Mouse (Mus musculus): ENCODE data around the gene Mrpl24.

The Mrpl24 gene

DNA sequence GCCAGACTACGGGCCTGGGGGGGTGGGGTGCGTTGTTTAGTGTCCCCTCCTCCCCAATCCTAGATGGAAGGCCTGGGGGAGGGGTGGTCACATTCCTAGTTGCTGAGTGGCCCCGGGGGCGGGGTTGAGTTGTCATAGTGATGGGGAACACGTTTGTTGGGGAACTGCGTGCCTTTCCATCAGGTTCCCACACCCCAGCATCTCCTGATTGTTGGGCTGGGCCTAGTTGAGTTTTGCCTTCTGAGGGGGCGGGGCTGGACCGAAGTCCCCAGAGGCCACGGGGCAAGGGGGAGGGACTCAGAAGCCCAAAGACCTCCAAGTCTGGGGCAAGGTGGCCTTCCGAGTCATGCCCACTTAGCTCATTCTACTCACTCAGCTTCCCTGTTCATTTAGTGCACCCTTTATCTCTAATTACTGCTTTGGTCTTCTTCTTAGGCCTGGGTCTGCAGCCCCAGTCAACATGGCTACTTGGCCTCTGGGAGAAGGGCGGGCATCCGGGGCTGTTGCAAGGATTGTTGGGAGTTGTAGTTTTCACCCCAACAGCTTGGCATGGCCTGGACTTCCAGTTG lies 8.6 kb upstream of the Mrpl24 start:
- DNase-seq (ENCODE audit: low spot score in 2 of 2): peak; percentile 49 to 57

DNA sequence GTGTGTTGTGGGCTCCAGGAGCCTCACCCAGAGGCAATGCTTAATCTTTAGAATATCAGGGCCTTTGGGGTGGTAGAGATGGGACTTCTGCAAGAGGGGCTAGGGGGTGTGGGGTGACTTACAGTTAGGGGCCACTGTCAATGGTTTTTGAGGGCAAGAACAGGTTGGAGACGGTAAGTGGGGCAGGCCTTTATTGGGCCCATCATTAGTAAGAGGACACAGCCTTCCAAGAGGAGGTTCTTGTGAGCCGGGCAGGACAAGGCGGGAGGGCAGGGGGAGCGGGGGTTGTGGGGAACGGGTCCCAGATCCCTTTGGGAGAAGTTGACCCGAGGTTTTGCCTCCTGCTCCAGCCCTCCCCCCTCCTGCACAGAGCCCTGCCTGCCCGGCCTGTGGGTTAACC lies 5.8 kb upstream of the Mrpl24 start:
- no peak for DNase-seq (ENCODE audit: low spot score in 2 of 2)

DNA sequence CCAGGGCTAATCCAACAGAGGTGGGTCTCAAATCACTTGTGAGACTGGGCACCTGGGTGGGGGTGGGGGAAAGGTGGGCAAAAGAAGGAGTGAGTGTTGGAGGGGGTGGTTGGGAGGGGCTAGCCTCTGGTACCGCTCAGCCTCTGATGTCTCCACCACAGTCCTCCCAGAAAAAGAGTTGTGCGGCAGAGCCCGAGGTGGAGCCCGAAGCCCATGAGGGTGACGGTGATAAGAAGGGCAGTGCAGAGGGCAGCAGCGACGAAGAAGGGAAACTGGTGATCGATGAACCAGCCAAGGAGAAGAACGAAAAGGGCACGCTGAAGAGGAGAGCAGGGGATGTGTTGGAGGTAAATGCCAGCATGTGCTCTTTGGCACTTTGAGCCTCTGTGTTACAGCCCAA lies 5.4 kb upstream of the Mrpl24 start:
- DNase-seq (ENCODE audit: low spot score in 2 of 2): no peak

DNA sequence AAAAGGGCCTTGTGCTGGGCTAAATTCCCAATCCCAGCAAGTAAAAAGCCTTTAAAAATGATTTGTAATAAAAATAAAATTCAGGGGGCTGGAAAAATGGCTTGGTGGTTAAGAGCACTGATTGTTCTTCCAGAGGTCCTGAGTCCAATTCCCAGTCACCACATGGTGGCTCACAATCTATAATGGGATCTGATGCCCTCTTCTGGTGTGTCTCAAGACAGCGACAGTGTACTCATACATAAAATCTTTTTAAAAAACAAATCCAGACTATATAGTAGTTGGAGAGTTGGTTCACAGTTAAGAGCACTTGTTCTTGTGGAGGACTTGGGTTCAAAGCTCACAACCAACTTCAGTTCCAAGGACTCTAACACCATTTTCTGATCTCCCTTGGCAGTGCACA lies 2.3 kb upstream of the Mrpl24 start:
- DNase-seq (ENCODE audit: low spot score in 2 of 2): no peak

DNA sequence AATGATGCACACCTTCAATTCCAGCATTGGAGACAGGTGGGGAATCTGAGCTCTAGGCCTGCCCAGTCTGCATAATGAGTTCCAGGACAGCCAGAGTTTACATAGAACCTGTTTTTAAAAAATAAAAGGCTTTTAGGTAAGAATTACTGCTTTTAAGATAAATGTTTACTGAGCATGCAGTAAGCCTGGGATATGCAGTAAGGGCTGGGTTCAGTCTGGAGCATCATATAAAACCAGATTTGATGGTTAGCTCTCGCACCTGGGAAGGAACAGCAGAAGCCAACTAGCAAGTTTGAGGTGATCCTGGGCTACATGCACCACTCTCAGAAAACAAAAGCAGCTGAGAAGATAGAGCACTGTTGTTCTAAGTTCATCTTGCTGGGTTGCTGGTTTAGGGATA lies 755 bp upstream of the Mrpl24 start:
- DNase-seq (ENCODE audit: low spot score in 2 of 2): no peak

DNA sequence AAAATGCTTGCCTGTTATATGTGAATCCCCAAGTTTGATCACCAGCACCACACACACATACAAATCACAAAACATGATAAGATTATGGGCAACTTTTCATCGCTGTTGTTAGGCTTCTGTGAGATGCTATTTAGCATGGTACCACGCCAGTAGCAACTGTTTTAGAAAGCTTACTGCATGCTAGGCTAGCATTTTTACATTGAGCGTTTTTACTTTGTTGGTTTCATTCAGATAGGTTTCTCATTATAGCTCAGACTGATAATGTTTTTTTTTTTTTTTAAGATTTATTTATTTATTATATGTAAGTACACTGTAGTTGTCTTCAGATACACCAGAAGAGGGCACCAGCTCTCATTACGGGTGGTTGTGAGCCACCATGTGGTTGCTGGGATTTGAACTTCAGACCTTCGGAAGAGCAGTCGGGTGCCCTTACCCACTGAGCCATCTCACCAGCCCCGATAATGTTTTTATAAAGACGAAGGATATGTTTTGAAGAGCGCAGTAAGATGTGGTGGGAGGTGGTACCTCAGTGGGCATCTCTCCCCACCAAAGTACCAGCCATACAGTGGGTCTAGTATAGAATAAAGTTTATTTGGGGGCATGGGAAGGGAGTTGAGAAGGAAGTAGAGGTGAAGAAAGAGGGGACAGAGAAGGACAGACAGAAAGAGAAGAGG lies 1.1 kb downstream of the Mrpl24 start:
- no peak for DNase-seq (ENCODE audit: low spot score in 2 of 2)

DNA sequence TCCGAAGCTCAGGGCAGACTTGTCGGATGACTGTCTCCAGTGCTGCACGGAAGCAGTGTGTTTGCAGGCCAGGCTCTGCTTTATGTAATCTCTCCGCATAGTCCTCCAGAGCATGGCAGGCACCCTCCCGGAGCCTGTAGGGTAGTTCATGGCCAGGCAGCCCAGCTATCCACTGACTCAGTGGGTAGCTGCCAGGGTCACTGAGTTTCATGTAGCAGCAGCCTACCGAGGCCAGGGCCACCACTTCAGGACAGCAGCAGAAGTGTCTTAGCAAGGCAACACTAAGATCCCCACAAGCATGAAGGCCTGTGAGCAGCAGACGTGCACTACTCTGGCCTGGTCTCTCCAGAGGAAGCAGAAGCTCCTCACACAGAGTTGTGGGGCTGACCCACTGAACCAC lies 5.7 kb downstream of the Mrpl24 start:
- DNase-seq (ENCODE audit: low spot score in 2 of 2): no peak

DNA sequence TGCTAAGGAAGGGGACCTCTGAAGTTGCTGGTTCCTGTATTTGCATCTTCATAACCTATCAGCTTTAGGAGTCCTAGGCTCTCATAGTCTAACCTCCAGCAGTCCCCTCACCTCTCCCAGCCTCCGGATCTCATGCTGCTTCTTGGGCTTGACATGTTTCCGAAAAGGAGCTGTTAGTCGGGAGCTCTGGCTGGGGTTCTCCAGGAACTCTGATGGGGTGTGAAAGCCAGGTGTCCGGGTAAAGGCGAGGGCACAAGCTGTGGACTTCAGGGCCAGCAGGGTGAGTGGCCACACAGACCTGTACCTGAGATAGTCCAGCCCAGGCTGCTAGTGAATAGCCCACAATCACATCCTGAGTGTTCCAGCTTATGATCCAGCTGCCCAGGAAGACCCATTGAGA lies 8.1 kb downstream of the Mrpl24 start:
- DNase-seq (ENCODE audit: low spot score in 2 of 2): no peak

DNA sequence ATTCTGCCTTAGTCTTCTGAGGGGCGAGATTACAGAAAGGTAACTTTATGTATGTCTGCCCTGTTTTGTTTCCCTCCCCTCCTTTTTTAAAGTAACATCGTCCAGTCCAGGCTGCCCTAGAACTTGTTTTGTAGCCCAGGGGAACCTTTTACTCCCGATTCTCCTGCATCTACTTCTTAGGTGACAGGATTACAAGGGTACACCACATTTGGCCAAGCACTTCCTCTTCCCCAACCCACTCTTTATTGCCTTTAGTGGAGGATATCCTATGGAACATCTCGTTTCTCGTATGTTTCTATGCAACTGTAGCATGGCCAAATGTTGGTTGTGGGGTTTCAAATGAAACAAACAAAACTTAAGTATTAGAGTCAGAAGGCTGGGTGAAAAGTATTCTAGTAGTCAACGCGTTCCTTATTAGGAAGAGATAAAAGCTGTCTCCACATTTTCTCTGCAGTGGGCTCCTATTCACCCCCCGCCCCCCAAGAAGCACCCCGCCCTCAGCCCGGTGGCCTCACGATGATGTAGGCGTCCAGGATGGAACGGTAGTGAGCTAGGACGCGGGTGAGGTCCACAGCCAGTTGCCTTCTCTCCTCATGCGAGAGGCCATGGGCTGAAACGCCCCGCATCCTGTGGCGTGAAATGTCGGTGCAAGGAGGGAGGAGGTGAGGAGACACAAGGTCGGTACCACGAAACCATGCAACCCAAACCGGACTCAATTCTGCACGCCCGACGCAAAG lies 10.2 kb downstream of the Mrpl24 start:
- no peak for DNase-seq (ENCODE audit: low spot score in 2 of 2)

DNA sequence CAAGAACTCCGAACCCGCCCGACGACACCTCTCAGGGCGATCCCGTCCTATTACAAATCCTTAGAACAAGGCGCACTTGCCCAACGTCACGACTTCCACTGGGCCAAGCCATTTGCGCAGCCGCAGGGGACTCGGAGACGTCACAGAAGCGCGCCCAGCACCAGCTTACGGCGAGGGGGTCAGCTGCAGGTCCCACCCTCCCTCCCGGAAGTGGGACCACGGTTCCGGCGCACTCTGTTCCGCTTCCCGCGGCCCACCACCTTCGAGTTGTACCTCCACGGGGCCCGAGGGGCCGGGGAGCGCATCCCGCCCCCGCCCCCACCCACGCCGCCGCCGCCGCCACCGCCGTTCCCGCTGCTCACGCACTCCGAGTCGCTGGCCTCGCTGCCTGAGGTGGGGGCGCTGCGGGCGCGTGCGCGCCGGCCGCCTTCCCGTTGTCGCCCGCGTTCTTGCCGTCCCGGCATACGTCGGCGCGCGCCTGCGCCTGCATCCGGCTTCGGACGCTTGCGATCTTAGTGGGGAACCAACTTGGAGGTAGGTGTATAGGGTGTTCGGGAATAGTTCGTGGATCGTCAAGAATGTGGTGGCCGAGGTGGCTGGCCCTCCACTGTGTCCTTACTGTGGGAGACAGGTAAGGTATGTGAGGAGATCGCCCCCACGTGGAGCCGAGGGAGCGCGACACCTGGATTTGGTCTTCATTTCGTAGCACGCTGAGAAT lies 10.9 kb downstream of the Mrpl24 start, which contains the start of the genes Isg20l2 and Rrnad1:
Isg20l2 (plus strand) TSS at position 237 of the 718 bp plus-strand sequence.
Rrnad1 (minus strand) TSS at position 640 of the 718 bp plus-strand sequence.
- DNase-seq (ENCODE audit: low spot score in 2 of 2): peak; percentile 95 to 96

DNA sequence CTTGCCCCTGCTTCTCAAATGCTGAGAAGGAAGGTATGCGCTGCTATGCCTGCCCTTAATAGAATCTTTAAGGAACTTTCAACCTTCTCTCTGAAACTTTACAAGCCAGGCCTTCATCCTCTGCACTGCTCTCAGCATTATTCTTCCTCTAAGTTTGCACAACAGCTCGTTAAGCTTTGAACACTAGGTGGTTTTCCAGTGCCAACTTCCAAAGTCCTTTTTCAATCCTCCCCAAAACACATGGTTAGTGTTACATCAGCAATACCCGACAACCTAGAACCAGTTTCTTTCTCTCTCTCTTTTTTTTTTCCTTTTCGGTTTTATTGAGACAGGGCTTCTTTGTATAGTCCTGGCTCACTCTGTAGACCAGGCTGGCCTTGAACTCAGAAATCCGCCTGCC lies 14.7 kb downstream of the Mrpl24 start:
- no peak for DNase-seq (ENCODE audit: low spot score in 2 of 2)

DNA sequence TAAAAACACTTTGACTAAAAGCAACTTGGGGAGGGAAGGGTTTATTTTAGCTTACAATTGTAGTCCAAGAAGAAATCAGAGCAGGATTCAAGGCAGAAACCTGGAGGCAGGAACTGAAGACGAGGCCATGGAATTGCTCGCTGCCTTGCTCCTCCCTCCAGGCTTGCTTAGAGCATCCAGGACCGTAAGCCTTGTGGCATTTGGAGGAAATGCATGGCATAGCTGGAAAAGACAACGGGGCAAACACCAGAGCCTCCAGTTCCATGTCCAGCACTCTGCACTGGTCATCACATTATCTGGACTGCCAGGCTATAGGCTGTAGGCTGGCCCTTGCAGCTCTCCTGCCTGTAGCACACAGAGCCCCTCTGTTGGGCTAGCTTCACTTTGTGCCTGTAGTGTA lies 15.2 kb downstream of the Mrpl24 start:
- DNase-seq (ENCODE audit: low spot score in 2 of 2): no peak

DNA sequence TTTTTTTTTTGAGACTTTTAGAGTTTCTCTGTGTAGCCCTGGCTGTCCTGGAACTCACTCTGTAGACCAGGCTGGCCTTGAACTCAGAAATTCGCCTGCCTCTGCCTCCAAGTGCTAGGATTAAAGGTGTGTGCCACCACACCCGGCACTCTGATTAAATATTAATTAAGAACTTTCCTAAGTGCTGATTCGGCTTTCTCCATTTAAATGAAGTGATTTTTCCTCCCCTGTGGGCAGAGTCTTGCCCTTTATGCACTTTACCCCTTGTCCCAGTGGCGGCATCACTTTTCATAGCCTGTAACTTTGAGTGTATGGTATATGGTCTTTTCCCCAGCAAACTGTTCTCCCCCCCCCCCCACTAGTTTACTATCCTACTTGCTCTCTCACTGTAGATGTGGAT lies 15.9 kb downstream of the Mrpl24 start:
- no peak for DNase-seq (ENCODE audit: low spot score in 2 of 2)

DNA sequence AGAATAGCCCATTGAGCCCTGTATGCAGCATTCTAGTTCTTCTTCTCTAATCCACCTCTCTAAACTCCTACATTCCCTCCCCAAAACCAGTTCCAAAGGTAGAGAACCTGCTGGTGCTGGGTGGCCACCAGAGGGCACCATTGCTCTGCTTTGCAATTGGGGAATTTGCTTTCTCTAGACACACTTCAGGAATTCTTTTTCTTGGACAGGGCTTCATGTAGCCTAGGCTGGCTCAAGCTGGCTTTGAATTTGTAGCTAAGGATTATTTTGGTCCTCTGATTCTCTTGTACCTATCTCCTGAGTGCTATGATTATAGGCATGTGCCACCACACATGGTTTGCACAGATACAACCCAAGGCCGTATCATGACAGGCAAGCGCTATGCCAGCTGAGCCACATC lies 16.5 kb downstream of the Mrpl24 start:
- DNase-seq (ENCODE audit: low spot score in 2 of 2): peak; percentile 13 to 32

DNA sequence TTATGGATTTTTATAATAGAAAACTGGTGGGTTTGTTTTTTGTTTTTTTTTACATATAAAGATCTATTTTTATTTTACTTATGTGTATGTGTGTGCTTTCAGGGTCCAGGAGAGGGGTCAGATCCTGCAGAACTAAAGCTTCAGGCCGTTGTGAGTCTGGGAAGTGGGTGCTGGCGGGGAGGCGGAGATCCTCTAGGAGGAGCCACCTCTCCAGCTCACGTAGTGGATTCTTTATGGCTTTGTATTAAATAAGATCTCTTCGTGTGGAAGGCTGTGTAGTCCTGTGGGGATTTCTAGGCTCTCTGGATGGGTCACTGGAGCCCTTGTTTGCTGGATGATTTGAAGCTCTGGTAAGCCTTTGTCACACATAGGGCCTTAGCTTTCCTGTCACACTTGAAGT lies 21.3 kb downstream of the Mrpl24 start:
- DNase-seq (ENCODE audit: low spot score in 2 of 2): no peak

DNA sequence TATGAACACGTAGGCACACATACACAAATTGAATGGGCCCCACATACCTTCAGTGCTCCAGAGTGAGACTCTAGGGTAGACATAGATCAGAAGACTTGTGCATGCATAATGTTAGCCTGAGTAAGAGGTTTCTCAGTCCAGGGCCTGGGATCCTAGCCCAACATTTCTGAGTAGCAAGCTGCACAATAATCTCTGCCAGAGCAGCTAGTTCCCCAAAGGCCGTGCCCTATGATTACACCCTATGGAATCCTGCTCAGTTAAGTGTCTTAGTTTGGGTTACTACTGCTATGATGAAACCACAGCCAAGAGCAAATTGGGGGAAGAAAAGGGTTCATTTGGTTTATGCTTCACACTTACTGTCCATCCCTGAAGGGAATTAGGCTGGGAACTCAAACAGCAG lies 23.2 kb downstream of the Mrpl24 start:
- DNase-seq (ENCODE audit: low spot score in 2 of 2): no peak

DNA sequence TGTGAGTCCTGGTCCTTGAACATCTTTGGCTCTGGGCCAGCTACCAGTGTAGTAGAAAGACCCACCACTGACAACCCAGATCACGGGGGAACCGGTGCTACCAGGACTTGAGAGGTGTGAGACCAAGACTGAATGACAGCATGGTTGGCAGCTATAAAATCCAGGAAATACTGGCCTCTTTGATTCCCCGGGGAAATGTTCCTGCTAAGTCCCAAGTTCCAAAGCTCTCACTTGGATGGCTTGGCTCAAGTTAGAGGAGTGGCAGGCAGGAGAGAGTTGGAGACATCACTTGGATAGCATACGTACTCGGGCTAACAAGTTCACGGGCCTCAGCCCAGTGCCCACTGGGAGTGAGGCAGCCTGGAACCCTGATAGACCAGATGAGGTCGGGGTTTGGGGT lies 24.3 kb downstream of the Mrpl24 start:
- no peak for DNase-seq (ENCODE audit: low spot score in 2 of 2)

DNA sequence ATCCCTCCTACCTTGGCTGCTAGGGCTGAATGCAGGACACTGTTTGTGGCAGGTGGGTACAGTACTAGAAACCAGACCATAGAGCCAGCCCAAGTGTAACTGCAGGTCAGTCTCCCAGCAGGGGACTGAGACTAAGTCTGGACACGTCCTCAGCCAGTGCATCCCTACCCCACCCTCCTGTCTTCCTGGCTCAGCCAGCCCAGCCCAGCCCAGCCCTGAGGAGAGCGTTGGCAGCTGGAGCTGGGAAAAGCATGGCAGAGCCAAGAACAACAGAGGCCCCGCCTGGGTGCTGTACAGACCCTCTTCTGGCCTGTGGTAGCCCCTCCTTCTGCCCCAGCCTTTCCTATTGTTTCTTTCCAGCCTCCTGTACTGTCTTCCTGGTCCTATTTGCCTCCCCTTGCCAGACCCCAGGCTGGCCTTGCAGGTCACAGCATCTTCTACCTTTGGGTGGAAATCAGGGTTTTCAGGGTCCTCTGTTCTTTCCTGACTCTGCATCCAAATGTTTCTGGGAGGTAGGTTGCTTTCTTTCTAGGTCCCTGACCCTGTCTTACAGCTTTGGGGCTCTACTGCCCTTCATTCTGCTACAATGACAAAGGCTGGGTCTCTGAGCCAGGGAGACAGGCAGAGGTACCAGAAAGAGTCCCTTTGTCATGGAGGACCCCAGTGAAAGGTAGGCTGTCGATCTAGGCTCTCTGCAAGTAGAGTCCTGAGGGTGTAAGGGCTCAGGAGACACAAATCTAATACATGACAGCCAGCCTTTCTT lies 25.7 kb downstream of the Mrpl24 start:
- DNase-seq (ENCODE audit: low spot score in 2 of 2): no peak

DNA sequence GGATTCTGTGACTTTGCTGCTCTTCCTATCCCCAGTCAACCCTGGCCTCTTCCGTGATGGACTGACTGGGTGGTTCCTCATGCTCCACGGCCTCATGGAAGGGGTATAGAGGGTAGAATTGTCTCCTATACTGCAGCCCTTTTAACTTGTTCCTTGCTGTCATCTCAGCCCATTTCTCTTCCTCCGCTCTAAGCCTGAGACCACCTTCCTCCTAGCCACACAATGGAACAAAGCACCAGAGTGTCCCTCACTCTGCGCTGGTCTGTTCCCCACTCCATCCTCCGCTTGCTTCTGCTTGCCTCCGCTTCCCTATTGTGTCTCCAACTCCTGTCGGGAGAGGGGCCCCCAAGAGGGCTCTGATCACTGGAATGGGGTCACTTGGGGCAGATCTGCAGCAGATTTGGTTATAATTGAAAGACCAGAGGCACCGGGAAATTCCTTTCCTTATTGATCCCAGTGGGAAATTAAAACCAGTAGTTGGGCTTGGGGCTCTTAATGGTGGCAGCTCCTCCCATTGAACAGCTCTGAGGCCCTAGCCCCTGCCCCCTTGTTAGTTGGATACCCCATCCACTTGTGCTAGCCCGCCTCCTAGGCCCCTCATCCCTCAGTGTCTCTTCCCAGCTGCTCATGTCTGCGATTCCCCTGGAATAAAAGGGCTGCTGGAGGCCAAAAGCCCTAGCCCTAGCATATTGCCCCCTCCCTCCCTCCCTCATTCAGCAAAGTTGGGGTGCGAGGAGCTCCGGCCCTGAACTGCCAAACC lies 26.7 kb downstream of the Mrpl24 start:
- no peak for DNase-seq (ENCODE audit: low spot score in 2 of 2)

DNA sequence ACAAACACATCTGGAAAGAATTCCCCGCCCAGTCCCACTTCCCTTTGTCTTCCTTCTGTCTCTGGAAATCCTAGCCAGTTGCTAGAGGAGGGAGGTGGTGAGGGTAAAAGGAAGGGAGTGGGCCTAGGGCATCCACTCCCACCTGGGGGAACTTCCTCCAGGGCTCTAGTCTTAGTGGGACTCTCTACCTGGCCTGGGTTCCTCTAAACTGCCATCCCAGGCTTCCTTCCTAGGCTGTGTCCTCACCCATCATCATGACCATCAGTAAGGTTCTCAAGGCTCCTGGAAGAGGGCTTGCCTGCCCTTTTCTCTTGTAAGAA lies 27.2 kb downstream of the Mrpl24 start:
- DNase-seq (ENCODE audit: low spot score in 2 of 2): no peak

Measured in spleen, postnatal 36 days (tissue).